ENCODE assay signal across 9 mouse cellular contexts in the genomic region with DNA sequence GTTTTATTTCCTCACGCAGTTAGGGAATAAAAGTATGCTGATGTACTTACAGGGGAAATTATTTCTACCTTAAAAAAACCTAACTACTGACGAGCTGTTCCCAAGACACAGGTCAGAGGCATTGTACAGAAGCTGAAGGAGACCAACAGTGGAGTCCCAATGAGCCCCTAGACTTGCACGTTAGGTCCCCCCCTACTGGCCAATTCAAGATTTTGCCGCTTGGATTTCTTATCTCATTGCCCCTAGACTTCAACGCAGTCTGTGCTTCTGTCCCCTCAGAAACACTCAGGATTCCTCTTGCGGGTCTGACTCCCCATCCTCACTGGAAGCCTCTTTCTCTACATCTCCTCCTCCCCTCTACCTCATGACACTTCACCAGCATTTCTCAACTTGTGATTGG.
A peak's percentile ranks its signal among the peaks of the same experiment; 100 is the strongest.
DNase-seq lines count a peak whose midpoint lies in the region; ATAC-seq and TF ChIP-seq lines count a peak whose summit lies in the region.
"Had no signal": no experiment of that assay in that cellular context is flagged by ENCODE, and none has a peak within 500 bp of the region (broad histone marks: within the 10 kb centered on the region; RNA-seq: fewer than 3 reads in every experiment).

No protein-coding gene starts in this region.

- no peak for ATAC-seq in cerebellum, adult (ENCODE audit: insufficient number of reproducible peaks, low FRiP score, low TSS enrichment)

- no peaks in the 10 kb centered on the region for H3K4me1 ChIP-seq in spleen, adult 2 months (ENCODE audit: control insufficient read depth, insufficient read depth, insufficient read length)

- no peaks in the 10 kb centered on the region for H3K36me3 ChIP-seq in spleen, adult 2 months (ENCODE audit: control insufficient read depth, insufficient read depth, low read length)
- H3K36me3 ChIP-seq: heart, embryonic 15.5 days had no signal

- intact Hi-C loops in heart, postnatal 25 days (cut with DNase I) = loop anchor here (2.0 to 10.0 kb wide), 2 partner anchors 600 to 762 kb away; no protein-coding TSS in a partner anchor

- TF ChIP-seq CTCF in spleen, adult 2 months (IDR thresholded peaks at IDR 0.05; ENCODE audit: extremely low read depth, insufficient read depth, insufficient read length, insufficient replicate concordance) = peak; percentile 18; the same call in 1 of the 2 replicates

- DNase-seq in heart, adult 8-10 months (ENCODE audit: low spot score) = peak; percentile 33
- no peak for DNase-seq in heart, postnatal 25 days (ENCODE audit: low spot score)
- no peak for DNase-seq in spleen, adult 2 months (ENCODE audit: low read depth in 1 of 2, low spot score in 2 of 2)
- no peak for DNase-seq in spleen, adult 12 weeks (ENCODE audit: low spot score)
- DNase-seq in embryo, embryonic 10.5 days (ENCODE audit: low spot score) = peak; percentile 79
- peak; percentile 24 for DNase-seq in layer of hippocampus, adult 9-11 months
- no peak for DNase-seq in testis, postnatal 14 days (ENCODE audit: low spot score)

- H3K4me3 ChIP-seq in spleen, adult 2 months (ENCODE audit: extremely low read depth, insufficient read depth, insufficient read length) = no peak overlapping the region
- H3K4me3 ChIP-seq: heart, embryonic 15.5 days had no signal

- 32% methylated on average over 6 of the region's 6 CpGs for WGBS in spleen, adult 2 months

- H3K27me3 ChIP-seq in spleen, adult 2 months (ENCODE audit: control insufficient read depth, insufficient read depth, low read length) = no peaks in the 10 kb centered on the region

- TF ChIP-seq POLR2A in spleen, adult 2 months (IDR thresholded peaks at IDR 0.05; ENCODE audit: low read depth, low read length) = no peak

- no peak overlapping the region for H3K27ac ChIP-seq in spleen, adult 2 months (ENCODE audit: insufficient read depth, low read length)
- H3K27ac ChIP-seq: heart, embryonic 15.5 days had no signal

Comparison
In these comparisons a context has a peak if more than half of its experiments do, and no peak if none do; other contexts are left out.
1. DNase-seq: peak in heart, adult 8-10 months (single experiment), embryo, embryonic 10.5 days (single experiment) and layer of hippocampus, adult 9-11 months (single experiment); none in heart, postnatal 25 days (single experiment), spleen, adult 2 months (0 of 2), spleen, adult 12 weeks (single experiment) and testis, postnatal 14 days (single experiment).